Mouse (Mus musculus): ENCODE data around the gene Nol12.

- TF ChIP-seq POLR2A (IDR thresholded peaks at IDR 0.05; ENCODE audit: low read depth, low read length) (no peak), CTCF (IDR thresholded peaks at IDR 0.05; ENCODE audit: extremely low read depth, insufficient read length, insufficient replicate concordance, low read depth, low read length) (no peak)
These were observed 43.0 kb downstream of the Nol12 start for GRCm38 (mm10) chr15:78977676-78978159.
